Mouse (Mus musculus) heart, postnatal 0 days (tissue): ENCODE measurements at regions not wholly inside any gene's neighbourhood (a gene's known extent, or its start where the extent isn't known, plus 50 kb on each side); places are given as distances from the start of the nearest gene placed in this dataset.

ENCODE experiments used
- ATAC-seq: fragments of 200-750 bp; cut with Nextera tagmentation; 2 replicates; pipeline ENCODE4 v1.8.0; 2017; ENCODE audit warnings: low read depth, moderate number of reproducible peaks, moderate library complexity; ENCODE audit not compliant: insufficient read depth
- DNase-seq: peaks from one replicate; pipeline ENCODE4 v3.0.0-alpha.2; 2016; ENCODE audit warnings: low spot score
- H3K27ac ChIP-seq: fragments of 300-500 bp; sonication (generic); 2 replicates; pipeline ENCODE4 v1.5.1; 2014; ENCODE audit warnings: low read depth, mild to moderate bottlenecking
- H3K27me3 ChIP-seq: fragments of 300-500 bp; sonication (generic); 2 replicates; pipeline ENCODE4 v1.6.1; 2014; ENCODE audit warnings: low read length, mixed read lengths; ENCODE audit not compliant: control insufficient read depth, insufficient read depth
- H3K36me3 ChIP-seq: fragments of 300-500 bp; sonication (generic); replicated peaks from 2 replicates; pipeline ENCODE4 v1.6.1; 2014; ENCODE audit warnings: low read length, mixed read lengths; ENCODE audit not compliant: control insufficient read depth, insufficient read depth
- H3K4me1 ChIP-seq: fragments of 300-500 bp; sonication (generic); 2 replicates; pipeline ENCODE4 v1.6.1; 2014; ENCODE audit warnings: antibody characterized with exemption; ENCODE audit not compliant: control insufficient read depth, insufficient read depth
- H3K4me2 ChIP-seq: fragments of 300-500 bp; sonication (generic); 2 replicates; pipeline ENCODE4 v1.6.1; 2014; ENCODE audit warnings: low read depth, mild to moderate bottlenecking, low read length, moderate library complexity
- H3K4me3 ChIP-seq: fragments of 300-500 bp; sonication (generic); 2 replicates; pipeline ENCODE4 v1.5.1; 2014; ENCODE audit warnings: low read depth, low read length
- H3K9ac ChIP-seq: fragments of 300-500 bp; sonication (generic); replicated peaks from 2 replicates; pipeline ENCODE4 v1.6.1; 2014; ENCODE audit warnings: low read depth, low read length, mixed read lengths
- H3K9me3 ChIP-seq: fragments of 300-500 bp; sonication (generic); replicated peaks from 2 replicates; pipeline ENCODE4 v1.6.1; 2016; ENCODE audit warnings: low read length; ENCODE audit not compliant: control insufficient read depth
- CTCF ChIP-seq: IDR thresholded peaks from 2 replicates; pipeline ENCODE4 v1.5.1; 2016; ENCODE audit warnings: antibody characterized with exemption, control low read depth, low read depth
- EP300 ChIP-seq: IDR thresholded peaks from 2 replicates; pipeline ENCODE4 v1.6.1; 2016; ENCODE audit warnings: antibody characterized with exemption, low read depth
- WGBS: fragments of 180-500 bp; shearing (Covaris S2); extraction: QIAGEN DNeasy Blood & Tissue Kit; methylation state at CpG from one replicate; pipeline ENCODE4 v1.1.7; 2014; 5-methylcytosine and 5-hydroxymethylcytosine counted together

GRCm38 (mm10) chr12:28380203-28380602 is 172.0 kb downstream of the Dcdc2c start:
- H3K27me3 ChIP-seq, result no peaks in the 10 kb centered on the region
- DNase-seq (no peak), ATAC-seq (no peak)
- no peak overlapping the region for H3K4me3 ChIP-seq
- no peaks in the 10 kb centered on the region for H3K36me3 ChIP-seq
- no peak overlapping the region for H3K9ac ChIP-seq
- no peaks in the 10 kb centered on the region for H3K9me3 ChIP-seq
- TF ChIP-seq EP300, result no peak
- no peak for TF ChIP-seq CTCF
- no peaks in the 10 kb centered on the region for H3K4me1 ChIP-seq
- WGBS, result 87% methylated on average over 3 of the region's 3 CpGs
- no peak overlapping the region for H3K4me2 ChIP-seq
- no peak overlapping the region for H3K27ac ChIP-seq

GRCm38 (mm10) chr12:28377968-28378367 is 174.2 kb downstream of the Dcdc2c start:
- H3K4me3 ChIP-seq, result no peak overlapping the region
- H3K9ac ChIP-seq, result no peak overlapping the region
- no peaks in the 10 kb centered on the region for H3K36me3 ChIP-seq
- H3K27me3 ChIP-seq, result no peaks in the 10 kb centered on the region
- no peaks in the 10 kb centered on the region for H3K9me3 ChIP-seq
- no peak overlapping the region for H3K4me2 ChIP-seq
- TF ChIP-seq EP300 (no peak), CTCF (no peak)
- WGBS, result 59% methylated on average over 3 of the region's 3 CpGs
- no peak for DNase-seq
- ATAC-seq, result no peak
- H3K27ac ChIP-seq, result no peak overlapping the region
- H3K4me1 ChIP-seq, result no peaks in the 10 kb centered on the region

DNA sequence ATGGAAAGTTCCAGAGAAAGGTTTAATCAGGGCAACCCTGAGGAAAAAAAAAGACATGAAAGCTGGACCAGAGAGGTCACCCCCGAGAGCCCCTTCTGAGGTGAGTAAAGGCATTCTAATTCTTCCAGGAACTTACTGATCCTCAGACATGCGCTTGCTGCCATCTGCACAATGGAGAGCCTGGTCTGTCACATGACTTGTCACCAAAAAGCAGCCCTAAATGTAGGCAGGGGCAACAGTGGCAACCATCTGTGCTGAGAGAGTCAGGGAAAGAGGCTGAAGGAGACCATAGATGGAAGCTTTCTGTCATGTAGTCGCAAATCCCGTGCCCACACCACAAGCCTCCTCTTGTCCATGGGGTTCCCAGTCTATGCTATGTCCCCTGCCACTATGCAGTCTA is 174.8 kb downstream of the Dcdc2c start:
- no peak for ATAC-seq
- Histone ChIP-seq H3K36me3 (no peaks in the 10 kb centered on the region), H3K27ac (no peak overlapping the region), H3K4me3 (no peak overlapping the region), H3K27me3 (no peaks in the 10 kb centered on the region), H3K9me3 (no peaks in the 10 kb centered on the region), H3K9ac (no peak overlapping the region), H3K4me2 (no peak overlapping the region), H3K4me1 (no peaks in the 10 kb centered on the region)
- TF ChIP-seq CTCF (no peak), EP300 (no peak)
- no peak for DNase-seq
- WGBS, result 74% methylated on average over 4 of the region's 4 CpGs

DNA sequence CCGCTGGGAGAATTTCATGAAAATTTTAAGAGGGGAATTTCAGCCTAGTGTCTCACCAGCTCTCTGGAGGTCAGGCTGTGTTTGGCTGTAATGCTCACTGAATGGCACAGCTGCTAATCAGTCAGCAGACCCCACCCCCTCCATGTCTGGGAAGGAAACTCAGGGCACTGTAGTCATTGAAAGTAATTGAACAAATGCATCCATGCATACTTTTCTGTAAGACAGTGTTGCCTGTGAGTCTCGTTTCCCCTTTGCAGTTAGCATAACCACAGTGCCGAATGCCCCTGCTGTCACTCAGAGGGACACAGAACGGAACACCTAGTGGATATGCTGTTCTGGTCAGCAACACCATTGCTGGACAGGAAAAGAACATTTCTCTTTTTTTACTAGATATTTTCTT is 175.4 kb downstream of the Dcdc2c start:
- WGBS, result 67% methylated on average over 4 of the region's 4 CpGs
- no peak overlapping the region for H3K9ac ChIP-seq
- H3K36me3 ChIP-seq, result no peaks in the 10 kb centered on the region
- ATAC-seq, result no peak
- TF ChIP-seq CTCF, result no peak
- TF ChIP-seq EP300, result no peak
- no peaks in the 10 kb centered on the region for H3K27me3 ChIP-seq
- H3K27ac ChIP-seq, result no peak overlapping the region
- no peaks in the 10 kb centered on the region for H3K4me1 ChIP-seq
- H3K4me2 ChIP-seq, result no peak overlapping the region
- H3K4me3 ChIP-seq, result no peak overlapping the region
- DNase-seq, result no peak
- no peaks in the 10 kb centered on the region for H3K9me3 ChIP-seq

DNA sequence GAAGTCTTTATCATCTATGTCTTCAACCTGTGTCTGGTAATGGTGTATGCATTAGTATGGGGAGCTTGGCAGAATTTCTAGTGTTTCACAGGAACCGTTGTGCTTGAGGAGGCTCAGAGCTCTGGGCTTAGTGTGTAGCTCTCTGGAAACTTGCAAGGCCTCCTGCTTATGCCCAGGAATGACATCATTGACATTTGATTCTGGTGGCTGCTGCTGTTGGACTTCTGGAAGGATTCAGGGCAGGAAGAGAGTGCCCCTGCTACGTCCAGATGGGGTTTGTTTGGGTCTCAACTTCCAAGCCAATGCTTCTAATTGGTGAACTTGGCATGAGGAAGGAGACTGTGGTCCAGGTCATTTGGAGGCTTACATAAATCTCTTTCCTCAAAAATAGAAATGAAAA is 186.9 kb downstream of the Dcdc2c start:
- no peaks in the 10 kb centered on the region for H3K27me3 ChIP-seq
- TF ChIP-seq EP300 (no peak), CTCF (no peak)
- no peaks in the 10 kb centered on the region for H3K4me1 ChIP-seq
- no peaks in the 10 kb centered on the region for H3K9me3 ChIP-seq
- no peaks in the 10 kb centered on the region for H3K36me3 ChIP-seq
- H3K4me3 ChIP-seq, result no peak overlapping the region
- DNase-seq (no peak), ATAC-seq (no peak)
- no peak overlapping the region for H3K4me2 ChIP-seq
- no peak overlapping the region for H3K27ac ChIP-seq
- H3K9ac ChIP-seq, result no peak overlapping the region
- WGBS, result 56% methylated on average over 2 of the region's 2 CpGs

GRCm38 (mm10) chr12:28358737-28359333 is 193.4 kb downstream of the Dcdc2c start:
- 49% methylated on average over 7 of the region's 7 CpGs for WGBS

More at GRCm38 (mm10) chr12:28358737-28359333, 193.4 kb downstream of the Dcdc2c start:
- H3K27me3 ChIP-seq, result no peaks in the 10 kb centered on the region
- no peaks in the 10 kb centered on the region for H3K36me3 ChIP-seq
- TF ChIP-seq EP300 (no peak), CTCF (no peak)
- H3K4me3 ChIP-seq, result no peak overlapping the region
- DNase-seq (no peak), ATAC-seq (no peak)
- no peaks in the 10 kb centered on the region for H3K9me3 ChIP-seq
- no peak overlapping the region for H3K9ac ChIP-seq
- H3K4me2 ChIP-seq, result no peak overlapping the region
- H3K27ac ChIP-seq, result no peak overlapping the region
- H3K4me1 ChIP-seq, result no peaks in the 10 kb centered on the region
